Mouse (Mus musculus): ENCODE measurements at regions not wholly inside any gene's neighbourhood (a gene's known extent, or its start where the extent isn't known, plus 50 kb on each side); places are given as distances from the start of the nearest gene placed in this dataset.

DNA sequence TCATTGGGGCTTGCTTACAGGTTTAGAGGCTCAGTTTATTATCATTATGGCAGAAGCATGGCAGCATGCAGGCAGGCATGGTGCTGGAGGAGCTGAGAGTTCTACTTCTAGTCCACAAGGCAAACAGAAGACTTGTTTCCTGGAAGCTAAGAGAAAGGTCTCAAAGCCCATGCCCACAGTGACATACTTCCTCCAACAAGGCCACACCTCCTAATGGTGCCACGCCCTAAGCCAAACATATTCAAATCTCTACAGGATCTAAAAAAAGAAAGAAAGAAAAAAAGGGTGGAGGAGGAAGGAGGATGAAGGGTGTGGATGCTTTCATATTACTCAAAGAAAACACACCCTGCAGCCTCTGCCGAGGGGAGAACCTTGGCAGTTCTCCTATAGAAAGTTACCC is 146.3 kb upstream of the Nabp1 start:
- Histone ChIP-seq H3K4me1 (replicated peaks; ENCODE audit: low read depth, low read length) (peaks cover 47% of the 10 kb centered on the region), H3K27me3 (ENCODE audit: insufficient read depth, low read length) (no peaks in the 10 kb centered on the region), H3K36me3 (ENCODE audit: insufficient read depth, low read length) (no peaks in the 10 kb centered on the region), H3K4me3 (replicated peaks; ENCODE audit: low read length) (peak overlapping the region; percentile 73), H3K9me3 (ENCODE audit: low read length) (no peaks in the 10 kb centered on the region)
- no peak for TF ChIP-seq POU5F1 (IDR thresholded peaks at IDR 0.05; ENCODE audit: borderline replicate concordance, low read length)
- no peak for TF ChIP-seq CTCF (conservative IDR thresholded peaks at IDR 0.05; ENCODE audit: low read length)
- TF ChIP-seq NANOG (IDR thresholded peaks at IDR 0.05; ENCODE audit: borderline replicate concordance, low read length), result no peak

DNA sequence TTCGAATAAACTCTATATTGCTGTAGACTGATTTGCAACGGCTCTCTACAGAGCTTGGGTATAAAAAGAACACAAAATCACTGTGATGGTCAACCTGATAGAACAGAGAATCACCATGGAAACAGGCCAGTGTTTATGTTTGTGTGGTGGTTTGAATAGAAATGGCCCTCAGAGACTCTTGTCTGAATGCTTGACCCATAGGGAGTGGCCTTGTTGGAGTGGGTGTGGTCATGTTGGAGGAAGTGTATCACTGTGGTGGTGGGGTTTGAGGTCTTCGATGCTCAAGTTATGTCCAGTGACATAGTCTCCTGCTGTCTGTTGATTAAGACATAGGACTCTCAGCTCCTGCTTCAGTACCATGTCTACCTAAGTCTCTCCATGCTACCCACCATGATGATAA is 144.8 kb upstream of the Nabp1 start:
- Histone ChIP-seq H3K4me1 (replicated peaks; ENCODE audit: low read depth, low read length) (peaks cover 47% of the 10 kb centered on the region), H3K36me3 (ENCODE audit: insufficient read depth, low read length) (no peaks in the 10 kb centered on the region), H3K27me3 (ENCODE audit: insufficient read depth, low read length) (no peaks in the 10 kb centered on the region), H3K4me3 (replicated peaks; ENCODE audit: low read length) (peak overlapping the region; percentile 73), H3K9me3 (ENCODE audit: low read length) (no peaks in the 10 kb centered on the region)
- no peak for TF ChIP-seq NANOG (IDR thresholded peaks at IDR 0.05; ENCODE audit: borderline replicate concordance, low read length)
- TF ChIP-seq POU5F1 (IDR thresholded peaks at IDR 0.05; ENCODE audit: borderline replicate concordance, low read length), result no peak
- TF ChIP-seq CTCF (conservative IDR thresholded peaks at IDR 0.05; ENCODE audit: low read length), result no peak

DNA sequence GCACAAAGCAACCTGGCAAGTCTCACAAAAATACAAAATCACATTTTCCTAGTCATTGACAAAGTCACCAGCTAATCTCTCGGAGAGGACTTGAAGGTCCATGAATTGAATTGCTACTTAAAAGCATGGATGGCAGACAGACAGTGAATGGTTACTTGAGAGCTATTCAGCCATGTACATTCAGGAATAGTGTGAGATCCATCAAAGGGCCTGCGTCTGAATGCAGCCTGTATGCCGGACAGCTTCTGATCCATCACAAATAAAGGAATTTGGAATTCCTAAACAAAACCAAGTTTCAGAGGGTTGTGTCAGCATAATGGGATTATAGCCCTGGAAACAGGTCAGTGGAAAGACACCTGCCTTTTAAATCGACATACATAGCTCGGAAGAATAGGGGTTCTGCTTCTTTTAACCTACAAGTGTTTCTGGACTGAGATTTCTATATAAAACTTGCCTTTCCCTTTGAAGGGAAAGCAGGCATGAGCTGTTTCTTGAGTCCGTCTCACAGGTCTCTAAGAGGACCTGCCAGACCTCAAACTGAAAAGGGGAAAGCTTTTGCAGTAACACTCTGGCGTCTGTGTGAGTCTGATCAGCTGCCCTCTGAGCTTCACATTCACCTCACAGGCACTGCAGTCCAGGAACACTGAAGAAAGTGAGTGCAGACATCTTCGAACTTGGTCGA is 144.1 kb upstream of the Nabp1 start:
- H3K36me3 ChIP-seq (ENCODE audit: insufficient read depth, low read length), result no peaks in the 10 kb centered on the region
- no peaks in the 10 kb centered on the region for H3K27me3 ChIP-seq (ENCODE audit: insufficient read depth, low read length)
- H3K4me3 ChIP-seq (replicated peaks; ENCODE audit: low read length), result no peak overlapping the region
- no peak for TF ChIP-seq POU5F1 (IDR thresholded peaks at IDR 0.05; ENCODE audit: borderline replicate concordance, low read length)
- peaks cover 47% of the 10 kb centered on the region for H3K4me1 ChIP-seq (replicated peaks; ENCODE audit: low read depth, low read length)
- H3K9me3 ChIP-seq (ENCODE audit: low read length), result no peaks in the 10 kb centered on the region

- Histone ChIP-seq H3K9me3 (ENCODE audit: low read length) (no peaks in the 10 kb centered on the region), H3K4me1 (replicated peaks; ENCODE audit: low read depth, low read length) (peaks cover 41% of the 10 kb centered on the region), H3K27me3 (ENCODE audit: insufficient read depth, low read length) (no peaks in the 10 kb centered on the region), H3K4me3 (replicated peaks; ENCODE audit: low read length) (no peak overlapping the region), H3K36me3 (ENCODE audit: insufficient read depth, low read length) (no peaks in the 10 kb centered on the region)
- TF ChIP-seq NANOG (IDR thresholded peaks at IDR 0.05; ENCODE audit: borderline replicate concordance, low read length), result no peak
- TF ChIP-seq CTCF (conservative IDR thresholded peaks at IDR 0.05; ENCODE audit: low read length), result no peak
- no peak for TF ChIP-seq POU5F1 (IDR thresholded peaks at IDR 0.05; ENCODE audit: borderline replicate concordance, low read length)
Measured at GRCm38 (mm10) chr1:51621062-51621461, 142.8 kb upstream of the Nabp1 start.

- no peak overlapping the region for H3K4me3 ChIP-seq (replicated peaks; ENCODE audit: low read length)
- H3K27me3 ChIP-seq (ENCODE audit: insufficient read depth, low read length), result no peaks in the 10 kb centered on the region
- peaks cover 12% of the 10 kb centered on the region for H3K4me1 ChIP-seq (replicated peaks; ENCODE audit: low read depth, low read length)
- no peak for TF ChIP-seq NANOG (IDR thresholded peaks at IDR 0.05; ENCODE audit: borderline replicate concordance, low read length)
- TF ChIP-seq CTCF (conservative IDR thresholded peaks at IDR 0.05; ENCODE audit: low read length), result no peak
- no peak for TF ChIP-seq POU5F1 (IDR thresholded peaks at IDR 0.05; ENCODE audit: borderline replicate concordance, low read length)
- H3K36me3 ChIP-seq (ENCODE audit: insufficient read depth, low read length), result no peaks in the 10 kb centered on the region
- H3K9me3 ChIP-seq (ENCODE audit: low read length), result no peaks in the 10 kb centered on the region
Measured at GRCm38 (mm10) chr1:51617502-51618251, 139.5 kb upstream of the Nabp1 start.

GRCm38 (mm10) chr1:51616091-51616490 is 137.9 kb upstream of the Nabp1 start:
- TF ChIP-seq POU5F1 (IDR thresholded peaks at IDR 0.05; ENCODE audit: borderline replicate concordance, low read length) (no peak), CTCF (conservative IDR thresholded peaks at IDR 0.05; ENCODE audit: low read length) (no peak), NANOG (IDR thresholded peaks at IDR 0.05; ENCODE audit: borderline replicate concordance, low read length) (no peak)
- no peak overlapping the region for H3K4me3 ChIP-seq (replicated peaks; ENCODE audit: low read length)
- no peaks in the 10 kb centered on the region for H3K9me3 ChIP-seq (ENCODE audit: low read length)
- H3K4me1 ChIP-seq (replicated peaks; ENCODE audit: low read depth, low read length), result no peaks in the 10 kb centered on the region
- H3K36me3 ChIP-seq (ENCODE audit: insufficient read depth, low read length), result no peaks in the 10 kb centered on the region
- H3K27me3 ChIP-seq (ENCODE audit: insufficient read depth, low read length), result no peaks in the 10 kb centered on the region

DNA sequence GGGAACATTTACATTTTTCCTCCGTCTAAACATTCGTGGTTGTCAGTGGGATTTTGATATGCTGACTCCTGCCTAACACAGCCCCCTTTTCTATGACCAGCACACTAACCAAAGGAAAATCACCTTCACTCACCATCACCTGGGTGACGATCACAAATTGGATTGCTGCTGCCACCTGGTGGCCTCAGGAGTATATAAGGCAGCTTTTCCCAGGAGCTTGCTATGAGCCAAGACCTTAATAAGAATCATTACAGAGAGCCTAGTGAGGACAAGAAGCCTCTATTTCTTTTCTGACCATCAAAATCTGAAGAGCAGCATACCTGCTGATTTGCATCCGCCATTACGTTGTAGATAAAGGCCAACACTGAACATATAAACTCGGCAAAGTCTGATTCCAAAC is 137.3 kb upstream of the Nabp1 start:
- Histone ChIP-seq H3K4me3 (replicated peaks; ENCODE audit: low read length) (no peak overlapping the region), H3K27me3 (ENCODE audit: insufficient read depth, low read length) (no peaks in the 10 kb centered on the region), H3K9me3 (ENCODE audit: low read length) (no peaks in the 10 kb centered on the region), H3K4me1 (replicated peaks; ENCODE audit: low read depth, low read length) (no peaks in the 10 kb centered on the region), H3K36me3 (ENCODE audit: insufficient read depth, low read length) (no peaks in the 10 kb centered on the region)
- TF ChIP-seq CTCF (conservative IDR thresholded peaks at IDR 0.05; ENCODE audit: low read length) (peak; percentile 60), NANOG (IDR thresholded peaks at IDR 0.05; ENCODE audit: borderline replicate concordance, low read length) (no peak), POU5F1 (IDR thresholded peaks at IDR 0.05; ENCODE audit: borderline replicate concordance, low read length) (no peak)

GRCm38 (mm10) chr1:51614700-51615099 is 136.5 kb upstream of the Nabp1 start:
- Histone ChIP-seq H3K36me3 (ENCODE audit: insufficient read depth, low read length) (no peaks in the 10 kb centered on the region), H3K4me3 (replicated peaks; ENCODE audit: low read length) (no peak overlapping the region), H3K4me1 (replicated peaks; ENCODE audit: low read depth, low read length) (no peaks in the 10 kb centered on the region), H3K9me3 (ENCODE audit: low read length) (no peaks in the 10 kb centered on the region), H3K27me3 (ENCODE audit: insufficient read depth, low read length) (no peaks in the 10 kb centered on the region)
- TF ChIP-seq POU5F1 (IDR thresholded peaks at IDR 0.05; ENCODE audit: borderline replicate concordance, low read length) (no peak), CTCF (conservative IDR thresholded peaks at IDR 0.05; ENCODE audit: low read length) (no peak), NANOG (IDR thresholded peaks at IDR 0.05; ENCODE audit: borderline replicate concordance, low read length) (no peak)

Measured in E14TG2a.4 (cell line).